Mouse (Mus musculus) forebrain, embryonic 11.5 days (tissue): ENCODE data around the gene Gm20388. TPM values are rescaled to one million over a fixed set of nuclear protein-coding genes. Genes with fewer than 3 reads are reported as not detected.

Experiments used
- ATAC-seq: fragments of 200-750 bp; cut with Nextera tagmentation; replicated peaks from 2 replicates; pipeline ENCODE4 v1.8.0; 2017; ENCODE audit warnings: moderate TSS enrichment; ENCODE audit not compliant: low FRiP score
- DNase-seq: peaks from one replicate; pipeline ENCODE4 v3.0.0-alpha.2; 2017; ENCODE audit warnings: low spot score
- H3K27ac ChIP-seq: fragments of 300-500 bp; sonication (generic); 2 replicates; pipeline ENCODE4 v1.5.1; 2014; ENCODE audit warnings: low read depth, low read length
- H3K27me3 ChIP-seq: fragments of 300-500 bp; sonication (generic); 2 replicates; pipeline ENCODE4 v1.6.1; 2014; ENCODE audit warnings: mild to moderate bottlenecking, low read length, mixed read lengths; ENCODE audit not compliant: control insufficient read depth, insufficient read depth
- H3K36me3 ChIP-seq: fragments of 300-500 bp; sonication (generic); 2 replicates; pipeline ENCODE4 v1.6.1; 2014; ENCODE audit warnings: mild to moderate bottlenecking, low read length, moderate library complexity, mixed read lengths; ENCODE audit not compliant: control insufficient read depth, insufficient read depth
- H3K4me1 ChIP-seq: fragments of 300-500 bp; sonication (generic); replicated peaks from 2 replicates; pipeline ENCODE4 v1.6.1; 2014; ENCODE audit warnings: low read length, mixed read lengths; ENCODE audit not compliant: control insufficient read depth, insufficient read depth
- H3K4me2 ChIP-seq: fragments of 300-500 bp; sonication (generic); 2 replicates; pipeline ENCODE4 v1.6.1; 2014; ENCODE audit warnings: low read depth, mild to moderate bottlenecking, low read length, moderate library complexity, mixed read lengths; ENCODE audit not compliant: severe bottlenecking
- H3K4me3 ChIP-seq: fragments of 300-500 bp; sonication (generic); 2 replicates; pipeline ENCODE4 v1.5.1; 2014; ENCODE audit warnings: low read depth, low read length
- H3K9ac ChIP-seq: fragments of 300-500 bp; sonication (generic); 2 replicates; pipeline ENCODE4 v1.6.1; 2014; ENCODE audit warnings: low read length
- H3K9me3 ChIP-seq: fragments of 300-500 bp; sonication (generic); 2 replicates; pipeline ENCODE4 v1.6.1; 2016; ENCODE audit warnings: low read length, mixed read lengths; ENCODE audit not compliant: control insufficient read depth
- WGBS: fragments of 180-500 bp; shearing (Covaris S2); extraction: QIAGEN DNeasy Blood & Tissue Kit; methylation state at CpG from one replicate; pipeline ENCODE4 v1.1.7; 2014; 5-methylcytosine and 5-hydroxymethylcytosine counted together
- polyA plus RNA-seq: library from polyadenylated mRNA; unstranded; fragments of >200 nt; fragmentation: Nextera tagmentation; extraction: Ambion mirVana; gene quantifications from 2 replicates; pipeline ENCODE4 v1.2.1, GENCODE M21; 2014

The Gm20388 gene
- polyA plus RNA-seq, 1 experiment from 2014 or later, result not detected

- Histone ChIP-seq H3K9me3 (no peaks in the 10 kb centered on the region), H3K4me3 (no peak overlapping the region), H3K4me2 (no peak overlapping the region), H3K36me3 (no peaks in the 10 kb centered on the region; the same call in 1 of the 2 replicates), H3K27me3 (no peaks in the 10 kb centered on the region), H3K27ac (no peak overlapping the region), H3K9ac (no peak overlapping the region), H3K4me1 (no peaks in the 10 kb centered on the region)
- 91% methylated on average over 11 of the region's 11 CpGs for WGBS
- no peak for ATAC-seq
- DNase-seq, result no peak
These were observed 3750.9 kb downstream of the Gm20388 start for GRCm38 (mm10) chr8:123661515-123661914.

GRCm38 (mm10) chr8:123665580-123665979 lies 3754.9 kb downstream of the Gm20388 start:
- Histone ChIP-seq H3K36me3 (no peaks in the 10 kb centered on the region; the same call in 1 of the 2 replicates), H3K27ac (no peak overlapping the region), H3K27me3 (no peaks in the 10 kb centered on the region), H3K4me2 (no peak overlapping the region), H3K9me3 (no peaks in the 10 kb centered on the region), H3K4me3 (no peak overlapping the region), H3K4me1 (no peaks in the 10 kb centered on the region), H3K9ac (no peak overlapping the region)
- WGBS, result 91% methylated on average over 6 of the region's 6 CpGs
- ATAC-seq (no peak), DNase-seq (no peak)

GRCm38 (mm10) chr8:123666832-123667231 lies 3756.2 kb downstream of the Gm20388 start:
- Histone ChIP-seq H3K9me3 (no peaks in the 10 kb centered on the region), H3K36me3 (no peaks in the 10 kb centered on the region; the same call in 1 of the 2 replicates), H3K9ac (no peak overlapping the region), H3K27me3 (no peaks in the 10 kb centered on the region), H3K4me1 (no peaks in the 10 kb centered on the region), H3K4me3 (no peak overlapping the region), H3K4me2 (no peak overlapping the region), H3K27ac (no peak overlapping the region)
- ATAC-seq (no peak), DNase-seq (no peak)
- WGBS, result 86% methylated on average over 1 of the region's 1 CpGs

- no peak for DNase-seq
- H3K4me3 ChIP-seq, result no peak overlapping the region
- H3K9me3 ChIP-seq, result no peaks in the 10 kb centered on the region
- ATAC-seq, result no peak
- no peaks in the 10 kb centered on the region for H3K4me1 ChIP-seq
- H3K9ac ChIP-seq, result no peak overlapping the region
- no peaks in the 10 kb centered on the region for H3K27me3 ChIP-seq
- H3K4me2 ChIP-seq, result no peak overlapping the region
- H3K36me3 ChIP-seq, result no peaks in the 10 kb centered on the region; the same call in 1 of the 2 replicates
- 38% methylated on average over 4 of the region's 4 CpGs for WGBS
- H3K27ac ChIP-seq, result no peak overlapping the region
These were observed 3758.0 kb downstream of the Gm20388 start for GRCm38 (mm10) chr8:123668681-123669080.

- 67% methylated on average over 7 of the region's 7 CpGs for WGBS
- H3K27me3 ChIP-seq, result no peaks in the 10 kb centered on the region
These were observed 3760.1 kb downstream of the Gm20388 start for GRCm38 (mm10) chr8:123670766-123671165.

GRCm38 (mm10) chr8:123671454-123671853 lies 3760.8 kb downstream of the Gm20388 start:
- Histone ChIP-seq H3K27ac (no peak overlapping the region), H3K9ac (no peak overlapping the region), H3K4me3 (no peak overlapping the region), H3K9me3 (no peaks in the 10 kb centered on the region), H3K27me3 (no peaks in the 10 kb centered on the region), H3K36me3 (no peaks in the 10 kb centered on the region), H3K4me2 (no peak overlapping the region), H3K4me1 (0 out of 2 replicates have a peak, but pooled peaks cover 2% of the 10 kb centered on the region)
- DNase-seq, result no peak
- WGBS, result 70% methylated on average over 7 of the region's 7 CpGs
- no peak for ATAC-seq

More at GRCm38 (mm10) chr8:123670766-123671165, 3760.1 kb downstream of the Gm20388 start:
- H3K9ac ChIP-seq, result no peak overlapping the region
- no peaks in the 10 kb centered on the region for H3K36me3 ChIP-seq
- no peak overlapping the region for H3K4me3 ChIP-seq
- H3K27ac ChIP-seq, result no peak overlapping the region
- no peaks in the 10 kb centered on the region for H3K9me3 ChIP-seq
- H3K4me1 ChIP-seq, result 0 out of 2 replicates have a peak, but pooled peaks cover 2% of the 10 kb centered on the region
- no peak overlapping the region for H3K4me2 ChIP-seq
- ATAC-seq (no peak), DNase-seq (no peak)

- ATAC-seq, result no peak
- 72% methylated on average over 6 of the region's 6 CpGs for WGBS
- Histone ChIP-seq H3K27ac (no peak overlapping the region), H3K36me3 (no peaks in the 10 kb centered on the region), H3K4me3 (no peak overlapping the region), H3K9me3 (no peaks in the 10 kb centered on the region), H3K27me3 (no peaks in the 10 kb centered on the region), H3K9ac (no peak overlapping the region), H3K4me2 (no peak overlapping the region), H3K4me1 (0 out of 2 replicates have a peak, but pooled peaks cover 2% of the 10 kb centered on the region)
- DNase-seq, result no peak
These were observed 3762.0 kb downstream of the Gm20388 start for GRCm38 (mm10) chr8:123672648-123673047.

GRCm38 (mm10) chr8:123675611-123676010 lies 3765.0 kb downstream of the Gm20388 start:
- no peak overlapping the region for H3K27ac ChIP-seq
- no peak overlapping the region for H3K4me2 ChIP-seq
- WGBS, result 58% methylated on average over 5 of the region's 5 CpGs
- no peaks in the 10 kb centered on the region for H3K9me3 ChIP-seq
- H3K9ac ChIP-seq, result no peak overlapping the region
- no peaks in the 10 kb centered on the region for H3K36me3 ChIP-seq
- no peak for ATAC-seq
- H3K4me3 ChIP-seq, result no peak overlapping the region
- no peak for DNase-seq
- H3K27me3 ChIP-seq, result no peaks in the 10 kb centered on the region
- H3K4me1 ChIP-seq, result 0 out of 2 replicates have a peak, but pooled peaks cover 2% of the 10 kb centered on the region

- 88% methylated on average over 4 of the region's 4 CpGs for WGBS
- Histone ChIP-seq H3K9ac (no peak overlapping the region), H3K4me2 (no peak overlapping the region), H3K36me3 (no peaks in the 10 kb centered on the region), H3K4me3 (no peak overlapping the region), H3K9me3 (no peaks in the 10 kb centered on the region), H3K27ac (no peak overlapping the region), H3K27me3 (no peaks in the 10 kb centered on the region), H3K4me1 (peaks cover 6% of the 10 kb centered on the region; the same call in 1 of the 2 replicates)
- DNase-seq (no peak), ATAC-seq (no peak)
These were observed 3767.7 kb downstream of the Gm20388 start for GRCm38 (mm10) chr8:123678390-123678789.
